Mouse (Mus musculus) lung, embryonic 15.5 days (tissue): Measurements from ENCODE around the gene Gna11. TPM values are rescaled to one million over a fixed set of nuclear protein-coding genes. Genes with fewer than 3 reads are reported as not detected.
A peak's percentile ranks its signal among the peaks of the same experiment; 100 is the strongest.

Source experiments
- ATAC-seq: fragments of 200-750 bp; cut with Nextera tagmentation; 2 replicates; pipeline ENCODE4 v1.8.0; 2017; ENCODE audit warnings: moderate number of reproducible peaks, borderline replicate concordance; ENCODE audit not compliant: low FRiP score, low TSS enrichment; ENCODE audit errors: extremely low read depth
- H3K27ac ChIP-seq: fragments of 300-500 bp; sonication (generic); 2 replicates; pipeline ENCODE4 v1.5.1; 2015; ENCODE audit warnings: moderate library complexity, mild to moderate bottlenecking, inconsistent platforms
- H3K27me3 ChIP-seq: fragments of 300-500 bp; sonication (generic); 2 replicates; pipeline ENCODE4 v1.6.1; 2015; ENCODE audit warnings: inconsistent platforms
- H3K36me3 ChIP-seq: fragments of 300-500 bp; sonication (generic); 2 replicates; pipeline ENCODE4 v1.6.1; 2015; ENCODE audit warnings: inconsistent platforms
- H3K4me1 ChIP-seq: fragments of 300-500 bp; sonication (generic); 2 replicates; pipeline ENCODE4 v1.6.1; 2015; ENCODE audit warnings: inconsistent platforms
- H3K4me2 ChIP-seq: fragments of 300-500 bp; sonication (generic); 2 replicates; pipeline ENCODE4 v1.6.1; 2015; ENCODE audit warnings: inconsistent platforms, mild to moderate bottlenecking, moderate library complexity
- H3K4me3 ChIP-seq: fragments of 300-500 bp; sonication (generic); 2 replicates; pipeline ENCODE4 v1.5.1; 2015; ENCODE audit warnings: mild to moderate bottlenecking, inconsistent platforms
- H3K9ac ChIP-seq: fragments of 300-500 bp; sonication (generic); 2 replicates; pipeline ENCODE4 v1.6.1; 2015; ENCODE audit warnings: inconsistent platforms
- H3K9me3 ChIP-seq: fragments of 300-500 bp; sonication (generic); 2 replicates; pipeline ENCODE4 v1.6.1; 2016; ENCODE audit warnings: inconsistent platforms
- WGBS: fragments of 180-500 bp; shearing (Covaris S2); methylation state at CpG from one replicate; pipeline ENCODE4 v1.1.7; 2015; 5-methylcytosine and 5-hydroxymethylcytosine counted together
- microRNA-seq: library from miRNA; unstranded; fragments of <30 nt; microRNA quantifications from one replicate; pipeline ENCODE4, GENCODE M21; 2016
- polyA plus RNA-seq: library from polyadenylated mRNA; unstranded; fragments of >200 nt; fragmentation: Nextera tagmentation; extraction: Ambion mirVana; gene quantifications from 2 replicates; pipeline ENCODE4 v1.2.1, GENCODE M21; 2015

Gene Gna11
- polyA plus RNA-seq, 1 experiment from 2014 or later, result 74.2 TPM

- ATAC-seq, result no peak
- WGBS, result 76% methylated on average over 11 of the region's 11 CpGs
- H3K9me3 ChIP-seq, result no peaks in the 10 kb centered on the region
- no peak overlapping the region for H3K9ac ChIP-seq
- H3K4me1 ChIP-seq, result no peaks in the 10 kb centered on the region
- H3K4me3 ChIP-seq, result no peak overlapping the region
- H3K36me3 ChIP-seq, result peaks cover 65% of the 10 kb centered on the region
- no peak overlapping the region for H3K4me2 ChIP-seq
- no peaks in the 10 kb centered on the region for H3K27me3 ChIP-seq
- no peak overlapping the region for H3K27ac ChIP-seq
Observed at GRCm38 (mm10) chr10:81488081-81488480, 56.9 kb downstream of the Gna11 start.

- no peak for ATAC-seq
- Histone ChIP-seq H3K9ac (no peak overlapping the region), H3K27ac (no peak overlapping the region), H3K27me3 (peaks cover 10% of the 10 kb centered on the region), H3K4me2 (no peak overlapping the region), H3K4me1 (peaks cover 7% of the 10 kb centered on the region; the same call in 1 of the 2 replicates), H3K4me3 (no peak overlapping the region), H3K9me3 (no peaks in the 10 kb centered on the region), H3K36me3 (peaks cover 50% of the 10 kb centered on the region)
- whole genome bisulfite sequencing, result 84% methylated on average over 10 of the region's 10 CpGs
Observed at GRCm38 (mm10) chr10:81486496-81486895, 58.5 kb downstream of the Gna11 start.

DNA sequence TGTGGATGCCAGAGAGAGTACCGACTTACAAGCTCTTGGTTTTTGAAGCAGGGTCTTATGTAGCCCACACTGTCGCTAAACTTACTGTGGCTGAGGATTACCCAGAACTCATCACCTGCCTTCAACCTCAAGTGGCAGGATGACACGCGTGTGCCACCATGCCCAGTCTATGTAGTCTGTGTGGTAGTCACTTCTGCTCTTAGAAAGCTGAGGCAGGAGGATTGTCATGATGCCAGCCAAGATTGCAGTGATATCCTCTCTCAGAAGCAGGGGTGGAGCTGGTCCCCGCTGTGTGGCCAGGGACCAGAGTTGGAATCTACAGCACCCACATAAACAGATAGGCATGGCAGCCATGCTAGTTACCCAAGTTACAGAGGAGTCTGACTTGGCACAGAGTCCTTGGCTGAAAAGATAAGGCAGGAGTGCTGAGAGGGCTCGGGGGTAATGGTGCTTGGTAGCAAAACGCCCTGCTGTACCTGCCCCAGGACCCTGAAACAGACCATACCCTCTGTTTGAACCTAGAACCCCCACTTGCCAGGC is 59.4 kb downstream of the Gna11 start:
- no peak overlapping the region for H3K9ac ChIP-seq

GRCm38 (mm10) chr10:81485060-81485449 is 59.9 kb downstream of the Gna11 start:
- Histone ChIP-seq H3K4me1 (peaks cover 7% of the 10 kb centered on the region; the same call in 1 of the 2 replicates), H3K36me3 (peaks cover 35% of the 10 kb centered on the region), H3K27ac (no peak overlapping the region), H3K9ac (no peak overlapping the region), H3K9me3 (no peaks in the 10 kb centered on the region), H3K4me3 (no peak overlapping the region), H3K27me3 (peaks cover 24% of the 10 kb centered on the region), H3K4me2 (no peak overlapping the region)
- no peak for ATAC-seq
- WGBS, result 19% methylated on average over 2 of the region's 2 CpGs

More for the DNA sequence above, 59.4 kb downstream of the Gna11 start:
- Histone ChIP-seq H3K4me1 (peaks cover 7% of the 10 kb centered on the region; the same call in 1 of the 2 replicates), H3K27me3 (peaks cover 19% of the 10 kb centered on the region), H3K4me3 (no peak overlapping the region), H3K4me2 (no peak overlapping the region), H3K9me3 (no peaks in the 10 kb centered on the region), H3K27ac (no peak overlapping the region), H3K36me3 (peaks cover 40% of the 10 kb centered on the region)
- 60% methylated on average over 7 of the region's 7 CpGs for WGBS
- ATAC-seq, result no peak

DNA sequence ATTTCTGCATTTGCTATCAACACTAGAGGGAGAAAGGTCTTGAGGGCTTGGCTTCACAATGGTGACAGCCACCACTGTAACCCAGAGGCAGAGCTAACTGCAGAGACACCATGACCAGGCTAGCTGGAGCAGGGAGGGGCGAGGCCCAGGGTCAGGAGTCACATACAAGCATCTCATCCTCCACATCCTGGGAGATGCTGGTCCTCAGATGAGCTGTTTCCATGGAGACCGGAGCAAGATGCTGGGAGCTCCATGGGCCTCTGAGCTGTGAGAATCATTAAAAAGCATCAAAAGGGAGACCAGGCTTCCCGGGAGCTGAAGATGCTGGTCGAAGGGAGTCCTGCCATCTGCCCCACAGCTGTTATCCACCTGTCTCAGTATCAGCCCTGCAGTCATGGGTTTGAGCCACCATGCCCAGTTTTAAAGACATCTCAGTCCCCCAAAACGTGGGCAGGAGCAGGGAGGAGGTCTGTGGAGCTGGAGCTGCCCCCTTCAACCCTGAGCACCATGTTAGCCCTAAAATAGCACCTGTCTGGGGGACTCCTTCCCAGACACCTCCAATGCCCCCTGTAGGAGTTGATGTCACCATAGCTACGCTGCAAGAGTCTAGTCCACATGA is 60.4 kb downstream of the Gna11 start:
- no peak overlapping the region for H3K9ac ChIP-seq
- peaks cover 26% of the 10 kb centered on the region for H3K27me3 ChIP-seq
- peaks cover 30% of the 10 kb centered on the region for H3K36me3 ChIP-seq
- no peaks in the 10 kb centered on the region for H3K9me3 ChIP-seq
- H3K4me3 ChIP-seq, result no peak overlapping the region
- no peak overlapping the region for H3K27ac ChIP-seq
- 53% methylated on average over 6 of the region's 6 CpGs for WGBS
- H3K4me1 ChIP-seq, result peaks cover 7% of the 10 kb centered on the region; the same call in 1 of the 2 replicates
- ATAC-seq, result no peak
- H3K4me2 ChIP-seq, result no peak overlapping the region

- peaks cover 25% of the 10 kb centered on the region for H3K36me3 ChIP-seq
- 18% methylated on average over 9 of the region's 9 CpGs for WGBS
- H3K27me3 ChIP-seq, result peaks cover 26% of the 10 kb centered on the region
- H3K9me3 ChIP-seq, result no peaks in the 10 kb centered on the region
- H3K4me2 ChIP-seq, result no peak overlapping the region
- H3K9ac ChIP-seq, result no peak overlapping the region
- H3K27ac ChIP-seq, result no peak overlapping the region
- H3K4me1 ChIP-seq, result peaks cover 7% of the 10 kb centered on the region; the same call in 1 of the 2 replicates
- no peak overlapping the region for H3K4me3 ChIP-seq
- ATAC-seq, result no peak
Observed at GRCm38 (mm10) chr10:81483983-81484382, 61.0 kb downstream of the Gna11 start.

DNA sequence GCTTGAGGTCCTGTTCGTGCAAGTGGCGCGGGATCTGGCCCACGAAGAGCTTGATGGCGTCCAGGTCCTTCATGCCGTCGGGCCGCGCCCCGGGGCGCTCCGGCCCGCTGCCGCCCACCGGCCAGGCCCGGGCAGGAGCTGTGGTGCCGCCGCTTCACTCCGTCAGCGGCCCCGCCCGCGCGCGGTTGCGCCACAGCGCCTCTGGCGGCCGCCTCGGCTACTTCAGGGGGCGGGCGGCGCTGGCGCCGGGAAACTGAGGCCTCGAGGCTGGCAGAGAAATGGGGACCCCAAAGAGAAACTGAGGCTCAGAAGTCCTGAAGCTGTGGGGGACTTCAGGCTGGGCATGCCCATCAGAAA is 62.5 kb downstream of the Gna11 start, which contains the start of gene Celf5:
Celf5 (minus strand) TSS at position 177 of the 357 bp plus-strand sequence.
- peak; percentile 37; the same call in 1 of the 2 replicates for ATAC-seq

GRCm38 (mm10) chr10:81481605-81482532 is 63.1 kb downstream of the Gna11 start:
- Histone ChIP-seq H3K4me2 (peak overlapping the region; percentile 96), H3K4me1 (peaks cover 7% of the 10 kb centered on the region; the same call in 1 of the 2 replicates), H3K27me3 (peaks cover 37% of the 10 kb centered on the region), H3K36me3 (peaks cover 4% of the 10 kb centered on the region; the same call in 1 of the 2 replicates), H3K27ac (no peak overlapping the region), H3K9me3 (no peaks in the 10 kb centered on the region), H3K9ac (peak overlapping the region; percentile 48), H3K4me3 (peak overlapping the region; percentile 39)
- WGBS, result 2% methylated on average over 33 of the region's 35 CpGs
- no peak for ATAC-seq

More for the DNA sequence above, 62.5 kb downstream of the Gna11 start, which contains the start of gene Celf5:
- WGBS, result 0% methylated on average over 35 of the region's 36 CpGs
- Histone ChIP-seq H3K27ac (no peak within 1 kb of the TSS), H3K9ac (peak within 1 kb of the TSS; percentile 48), H3K4me3 (peak within 1 kb of the TSS; percentile 39), H3K9me3 (no peaks in the 10 kb centered on the region), H3K4me2 (peak within 1 kb of the TSS; percentile 96), H3K36me3 (peaks cover 11% of the 10 kb centered on the region; the same call in 1 of the 2 replicates), H3K27me3 (peaks cover 31% of the 10 kb centered on the region), H3K4me1 (peaks cover 7% of the 10 kb centered on the region; the same call in 1 of the 2 replicates)

Small RNA genes within 50 kb of the gene (microRNA-seq; reads per million reads assigned to microRNA genes)
- gene Gm25595, result not detected

Other genes starting within 250 kb of the Gna11 start
- gene Cactin, start 224.1 kb downstream of the Gna11 start, polyA plus RNA-seq, result 48.4 and 49.9 TPM in 2 replicates
- 17.8 and 18.3 TPM in 2 replicates for gene Tbxa2r, start 216.5 kb downstream of the Gna11 start, polyA plus RNA-seq
- gene Gipc3, start 201.9 kb downstream of the Gna11 start, polyA plus RNA-seq, result 0.07 and 0.10 TPM in 2 replicates
- gene Hmg20b, start 194.7 kb downstream of the Gna11 start, polyA plus RNA-seq, result 91.2 and 92.5 TPM in 2 replicates
- 17.6 and 20.4 TPM in 2 replicates for gene Mfsd12, start 187.7 kb downstream of the Gna11 start, polyA plus RNA-seq
- gene 4930404N11Rik, start 179.4 kb downstream of the Gna11 start, polyA plus RNA-seq, result 2.0 and 3.0 TPM in 2 replicates
- gene Fzr1, start 166.7 kb downstream of the Gna11 start, polyA plus RNA-seq, result 110 and 115 TPM in 2 replicates
- 75.9 and 79.8 TPM in 2 replicates for gene Dohh, start 160.8 kb downstream of the Gna11 start, polyA plus RNA-seq
- gene Gm48551, start 160.7 kb downstream of the Gna11 start, polyA plus RNA-seq, result 1.6 and 2.7 TPM in 2 replicates
- 0.45 and 2.3 TPM in 2 replicates for gene Gm48552, start 156.2 kb downstream of the Gna11 start, polyA plus RNA-seq
- 4.4 TPM in 2 replicates for gene Smim24, start 152.1 kb downstream of the Gna11 start, polyA plus RNA-seq
- gene Nfic, start 89.6 kb downstream of the Gna11 start, polyA plus RNA-seq, result 86.0 and 87.2 TPM in 2 replicates
- gene Celf5, start 62.5 kb downstream of the Gna11 start, polyA plus RNA-seq, result 0.34 and 0.42 TPM in 2 replicates
- gene Ncln, start 48.8 kb downstream of the Gna11 start, polyA plus RNA-seq, result 81.8 and 82.8 TPM in 2 replicates
- 2.5 and 3.6 TPM in 2 replicates for gene S1pr4, start 45.1 kb downstream of the Gna11 start, polyA plus RNA-seq
- 1.7 and 1.8 TPM in 2 replicates for gene Gna15, start 21.0 kb downstream of the Gna11 start, polyA plus RNA-seq
- gene Aes, start 14.3 kb upstream of the Gna11 start, polyA plus RNA-seq, result 662 and 670 TPM in 2 replicates
- gene Tle2, start 29.4 kb upstream of the Gna11 start, polyA plus RNA-seq, result 39.3 and 49.7 TPM in 2 replicates
- gene Tle6, start 55.9 kb upstream of the Gna11 start, polyA plus RNA-seq, result 28.1 and 29.3 TPM in 2 replicates
- gene BC025920, start 61.1 kb upstream of the Gna11 start, polyA plus RNA-seq, result 0.66 and 0.78 TPM in 2 replicates
- 41.1 TPM in 2 replicates for gene Sirt6, start 82.6 kb upstream of the Gna11 start, polyA plus RNA-seq
- 8.6 and 9.8 TPM in 2 replicates for gene Ankrd24, start 83.3 kb upstream of the Gna11 start, polyA plus RNA-seq
- gene Gm10778, start 103.9 kb upstream of the Gna11 start, polyA plus RNA-seq, result 4.3 and 4.7 TPM in 2 replicates
- 17.7 and 18.0 TPM in 2 replicates for gene Zfp433, start 159.6 kb upstream of the Gna11 start, polyA plus RNA-seq
- gene Gm3055, start 226.0 kb upstream of the Gna11 start, polyA plus RNA-seq, result 10.0 and 11.4 TPM in 2 replicates